Mouse (Mus musculus) common myeloid progenitor, adult 5-6 weeks (primary cell): ENCODE measurements at regions not wholly inside any gene's neighbourhood (a gene's known extent, or its start where the extent isn't known, plus 50 kb on each side); places are given as distances from the start of the nearest gene placed in this dataset.

ENCODE experiments used
- ATAC-seq: replicated peaks from 2 replicates; pipeline ENCODE4 v1.8.0; 2016; ENCODE audit warnings: low read depth, mild to moderate bottlenecking, moderate TSS enrichment, inconsistent platforms; ENCODE audit not compliant: poor library complexity, severe bottlenecking

DNA sequence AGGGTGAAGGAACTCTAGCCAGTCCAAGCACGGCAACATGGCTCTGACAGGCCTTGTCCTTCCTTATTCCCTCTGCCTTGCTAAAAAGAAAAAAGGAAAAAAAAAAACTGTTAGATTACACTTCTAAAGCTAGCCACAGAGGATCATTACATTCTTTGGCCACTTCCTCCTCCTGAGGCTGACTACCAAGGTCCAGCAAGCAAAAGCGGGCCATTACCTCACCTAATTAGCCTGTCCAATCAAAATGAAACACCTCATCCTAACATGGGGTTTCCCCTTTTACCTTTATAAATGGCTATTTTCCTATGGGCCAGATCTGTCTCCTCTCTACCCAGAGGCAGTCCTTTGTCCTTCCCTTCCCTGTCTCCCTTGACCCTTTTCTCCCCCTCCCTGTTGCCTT, 102.2 kb downstream of the Pih1h3b start:
- no peak for ATAC-seq

DNA sequence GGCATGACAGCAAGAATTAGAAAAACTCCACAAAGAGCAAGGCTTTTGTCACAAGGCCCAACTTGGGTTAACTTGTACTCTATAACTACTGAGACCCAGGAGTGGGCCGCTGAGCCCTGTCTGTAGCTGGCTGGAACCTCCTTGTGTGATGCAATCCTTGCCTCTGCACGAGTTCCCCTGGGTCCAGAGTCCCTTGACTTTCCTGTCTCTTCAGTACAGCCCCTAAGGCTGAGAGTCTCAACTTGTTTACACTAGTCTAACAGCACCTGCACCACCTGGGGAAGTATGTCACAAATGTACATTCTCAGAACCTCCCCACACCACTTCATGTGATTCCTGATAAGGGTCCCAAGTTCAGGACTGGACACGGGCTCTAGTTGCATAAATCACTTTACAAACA, 103.3 kb downstream of the Pih1h3b start:
- no peak for ATAC-seq

DNA sequence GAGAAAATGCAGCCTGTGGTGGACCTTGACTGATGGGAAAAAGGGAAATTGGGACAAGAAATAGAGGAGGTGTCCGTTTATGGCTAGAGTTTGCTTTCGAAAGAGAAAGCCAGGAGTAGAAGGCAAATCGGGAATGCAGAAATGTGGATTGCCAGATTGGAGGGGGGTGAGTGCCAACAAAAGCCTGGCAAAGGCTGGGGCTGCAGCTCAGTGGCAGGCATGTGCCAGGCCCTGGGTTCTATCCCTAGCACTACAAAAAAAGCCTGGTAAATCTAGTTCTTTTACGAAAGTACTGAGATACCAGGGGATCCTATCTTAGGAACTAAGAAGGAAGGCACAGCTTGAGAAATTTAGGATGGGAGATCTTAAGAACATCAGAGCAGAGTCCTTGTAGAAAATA, 117.2 kb downstream of the Pih1h3b start:
- no peak for ATAC-seq

DNA sequence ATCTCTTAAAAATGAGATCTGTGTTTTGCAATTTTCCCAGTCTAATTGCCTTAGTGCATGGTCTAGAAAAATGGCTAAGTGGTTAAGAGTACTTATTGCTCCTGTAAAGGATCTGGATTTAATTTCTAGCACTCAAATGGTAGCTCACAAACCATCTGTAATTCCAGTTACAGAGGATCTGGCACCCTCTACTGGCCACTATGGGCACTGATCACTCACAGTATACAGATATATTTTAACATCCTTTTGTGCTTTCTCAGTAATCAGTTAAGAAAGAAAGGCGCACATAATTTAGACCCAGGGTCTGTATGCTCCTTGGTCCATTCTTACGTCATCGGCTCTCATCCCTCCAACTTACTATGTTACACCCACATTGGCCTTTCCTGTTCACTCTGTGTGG, 120.3 kb downstream of the Pih1h3b start:
- ATAC-seq = no peak

DNA sequence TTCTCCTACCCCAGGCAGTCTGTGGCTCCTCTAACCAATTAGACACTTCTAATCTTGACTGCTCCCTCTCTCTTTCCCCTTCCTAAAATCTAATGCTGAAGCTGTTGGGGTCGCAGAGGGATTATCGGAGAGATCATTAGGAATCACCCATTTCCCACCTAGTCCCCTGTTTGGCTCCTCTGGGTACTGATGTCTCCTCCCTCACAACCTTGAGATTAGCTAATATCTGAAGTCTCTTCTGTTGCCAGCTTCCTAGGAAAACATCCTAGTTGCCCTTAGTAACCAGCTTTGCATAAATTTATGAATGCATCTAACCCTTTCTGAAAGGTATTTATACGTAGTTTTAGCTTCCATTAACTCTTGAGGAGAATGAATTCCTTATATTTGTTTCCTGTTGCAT, 138.4 kb upstream of the Frmpd3 start:
- ATAC-seq = no peak

DNA sequence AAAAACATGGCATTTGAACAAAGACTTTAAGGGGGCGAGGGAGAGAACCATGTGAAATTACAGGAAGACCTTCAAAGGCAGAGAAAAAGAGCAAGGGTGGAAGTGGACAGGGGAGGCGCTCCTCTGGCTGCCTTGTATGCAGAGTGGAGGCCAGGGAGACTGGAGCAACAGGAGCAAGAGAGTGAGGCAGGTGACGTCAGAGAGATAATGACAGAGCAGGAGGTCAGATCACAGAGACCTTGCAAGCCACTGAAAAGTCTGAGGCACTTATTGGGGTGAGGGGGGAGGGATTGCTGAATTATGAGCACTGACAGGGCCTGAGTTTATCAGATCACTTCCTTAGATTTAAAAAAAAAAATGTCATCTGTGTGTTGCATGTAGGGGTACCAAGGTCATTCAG, 133.3 kb upstream of the Frmpd3 start:
- ATAC-seq = no peak

DNA sequence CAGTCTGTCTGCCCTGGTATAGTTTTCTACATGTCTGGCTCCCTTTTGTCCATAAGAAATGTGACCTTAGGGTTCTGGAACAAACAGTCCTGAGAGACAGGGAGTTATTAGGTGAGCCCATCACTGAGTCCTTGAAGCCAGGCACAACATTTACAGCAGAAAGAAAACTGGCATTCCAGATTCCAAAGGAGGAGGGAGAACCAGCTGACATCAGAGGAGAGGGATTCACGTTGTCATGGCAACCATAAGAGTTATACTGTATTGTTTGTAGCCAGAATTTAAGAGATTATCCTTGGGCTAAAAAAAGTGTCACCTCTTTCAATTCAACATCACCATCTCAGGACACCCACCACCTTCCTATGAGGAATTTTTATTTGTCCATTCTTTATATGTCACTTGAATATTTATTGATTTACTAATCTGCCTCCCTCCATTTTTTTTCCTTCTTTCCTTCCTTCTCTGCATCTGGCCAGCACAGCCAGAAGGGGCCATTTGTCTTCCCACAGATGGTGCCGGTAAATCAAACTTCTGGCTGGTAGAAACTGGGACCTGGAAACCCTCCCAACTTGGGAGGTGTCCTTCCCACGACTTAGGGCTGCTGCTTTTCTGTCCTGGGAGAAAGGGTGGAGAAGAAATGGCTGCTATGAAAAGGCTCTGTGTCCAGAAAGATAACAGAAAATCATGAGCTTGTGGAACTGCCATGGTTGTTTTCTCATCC, 129.3 kb upstream of the Frmpd3 start:
- no peak for ATAC-seq

DNA sequence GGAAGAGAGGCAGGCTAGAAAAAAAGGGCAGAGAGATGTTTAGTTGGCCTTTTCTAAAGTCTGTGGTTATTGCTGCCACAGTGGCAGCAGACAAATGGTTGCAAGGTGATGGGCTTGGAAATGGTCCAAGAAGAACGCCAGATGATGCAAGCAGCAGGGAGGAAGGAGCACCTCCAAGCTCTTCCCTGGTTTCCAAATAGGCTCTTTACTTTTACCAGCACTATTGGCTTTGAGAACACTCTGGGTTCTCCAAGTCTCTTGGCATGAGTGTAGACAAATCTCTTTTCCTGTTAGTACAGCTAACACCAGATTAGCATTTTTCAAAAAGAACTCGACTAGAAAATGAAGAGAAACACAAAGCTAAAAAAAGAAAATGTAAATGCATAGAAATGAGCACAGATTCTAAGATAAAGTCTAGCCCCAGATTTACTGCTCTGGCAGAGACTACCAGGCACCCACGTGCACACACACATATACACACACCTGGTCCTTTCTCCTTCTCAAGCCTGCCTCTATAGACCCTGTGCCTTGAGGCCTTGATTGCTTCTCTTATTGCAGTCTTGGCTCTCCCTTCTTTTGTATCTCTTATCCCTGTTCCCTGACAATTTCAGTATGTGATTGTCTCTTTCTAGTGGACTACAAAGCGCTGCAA, 127.7 kb upstream of the Frmpd3 start:
- ATAC-seq = no peak

DNA sequence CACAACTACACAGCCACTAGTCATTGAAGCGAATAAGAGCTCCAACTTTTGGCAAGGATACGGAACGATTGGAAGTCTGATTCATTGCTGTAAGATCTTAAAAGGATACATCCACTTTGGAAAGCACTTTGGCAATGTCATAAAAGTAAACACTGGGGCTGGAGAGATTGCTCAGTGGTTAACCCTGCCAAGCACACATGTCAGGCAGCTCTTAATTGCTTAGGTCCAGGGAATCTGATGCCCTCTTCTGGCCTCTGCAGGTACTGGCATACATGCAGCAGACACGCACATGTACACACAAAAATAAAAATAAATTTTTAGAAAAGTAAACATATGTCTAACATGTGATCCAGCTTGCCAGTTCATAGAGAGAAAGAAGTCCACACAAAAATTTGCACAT, 86.3 kb upstream of the Frmpd3 start:
- ATAC-seq = no peak

DNA sequence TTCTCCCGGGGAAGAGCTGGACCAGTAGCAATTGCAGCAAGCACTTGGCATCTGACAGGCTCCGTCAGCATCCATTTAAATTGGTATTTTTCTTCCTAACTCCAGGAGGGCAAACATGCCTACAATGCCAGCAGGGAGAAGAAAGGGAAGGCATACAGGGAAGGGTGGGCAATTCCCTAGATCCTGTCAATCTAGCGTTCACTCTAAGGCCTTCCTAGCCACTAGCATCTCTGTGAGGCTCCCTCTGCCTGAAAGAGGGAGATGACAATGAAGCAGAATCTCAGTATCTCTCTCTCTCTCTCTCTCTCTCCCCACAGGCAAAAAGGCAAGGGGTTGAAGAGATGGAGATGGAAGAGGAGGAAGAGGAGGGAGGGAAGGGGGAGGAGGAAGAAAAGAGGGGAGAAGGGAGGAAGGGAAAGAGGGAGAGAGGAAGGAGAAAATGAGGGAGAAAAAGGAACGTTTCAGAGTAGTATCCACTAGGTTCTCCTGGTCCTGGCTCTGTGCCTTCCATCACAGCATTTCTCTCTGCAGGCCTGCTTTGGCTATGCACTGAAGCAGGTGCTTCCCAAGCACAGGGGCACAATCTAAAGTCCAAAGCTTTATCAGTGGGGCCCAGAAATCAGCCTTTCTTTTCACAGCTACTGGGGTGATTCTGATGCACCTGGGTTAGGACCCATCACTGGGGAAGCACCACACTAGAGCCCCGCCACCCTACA, 72.2 kb upstream of the Frmpd3 start:
- ATAC-seq = no peak

DNA sequence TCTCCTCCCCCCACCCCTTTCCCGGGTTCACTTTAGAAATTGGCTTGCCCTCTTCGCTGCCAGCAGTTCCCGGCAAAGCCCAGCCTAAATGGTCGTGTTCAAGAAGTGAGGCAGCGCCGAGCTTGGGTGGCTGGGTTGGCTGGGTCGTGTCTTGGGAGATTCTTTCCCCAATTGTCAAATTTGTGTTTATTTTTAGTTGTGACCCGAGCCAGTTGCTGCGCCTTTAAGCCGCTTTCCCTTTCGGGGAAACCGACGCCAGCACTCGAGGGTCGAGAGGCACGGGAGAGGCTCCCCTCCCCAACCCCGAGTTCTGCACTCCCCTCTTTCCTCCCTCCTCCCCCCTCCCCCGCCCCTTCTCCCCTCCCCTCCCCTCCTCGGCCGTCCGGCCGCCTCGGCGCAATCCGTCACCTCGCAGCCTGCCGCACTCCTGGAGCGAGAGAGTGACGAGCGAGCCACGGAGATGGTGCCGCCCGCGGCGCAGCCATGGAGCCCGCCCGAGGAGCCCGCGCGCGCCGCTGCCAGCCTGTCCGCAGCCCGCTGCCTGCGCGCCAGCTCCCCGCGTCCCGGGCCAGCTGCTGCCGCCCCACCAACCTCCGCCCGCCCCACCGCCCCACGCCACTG, 64.6 kb upstream of the Frmpd3 start:
- no peak for ATAC-seq

DNA sequence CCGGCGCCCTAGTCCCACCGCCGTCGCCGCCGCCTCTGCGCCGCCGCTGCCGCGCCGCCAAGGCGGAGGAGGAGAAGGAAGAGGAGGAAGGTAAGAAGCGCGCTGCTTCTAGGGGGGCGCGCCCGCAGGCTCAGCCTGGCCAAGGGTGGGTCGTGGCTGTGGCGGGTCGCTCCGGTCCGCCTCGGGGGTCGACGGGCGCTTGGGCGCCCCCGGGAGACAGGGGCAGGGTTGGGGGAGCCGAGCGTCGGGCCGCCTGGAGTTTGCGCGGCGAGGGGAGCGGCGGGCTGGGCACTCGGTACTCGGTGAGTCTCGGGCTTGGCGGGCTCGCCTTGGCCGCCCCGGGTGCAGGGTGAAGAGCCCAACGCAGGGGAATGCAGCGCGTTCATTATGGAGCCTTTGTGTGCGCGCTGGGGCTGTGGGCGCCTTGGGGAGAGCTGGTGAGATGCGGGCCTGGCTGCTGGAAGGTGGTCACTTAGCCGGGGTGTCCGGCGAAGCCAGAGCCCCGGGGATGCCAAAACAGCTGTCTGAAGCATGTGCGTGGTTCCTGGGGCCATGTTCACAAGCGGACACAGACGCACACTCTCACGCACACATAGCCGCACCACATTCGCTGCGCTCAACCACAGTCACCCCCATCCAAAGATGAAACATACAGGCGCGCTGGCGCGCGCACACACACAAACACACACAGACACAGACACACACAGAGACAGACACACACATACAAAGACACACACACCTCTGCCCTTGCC, 63.9 kb upstream of the Frmpd3 start:
- no peak for ATAC-seq

DNA sequence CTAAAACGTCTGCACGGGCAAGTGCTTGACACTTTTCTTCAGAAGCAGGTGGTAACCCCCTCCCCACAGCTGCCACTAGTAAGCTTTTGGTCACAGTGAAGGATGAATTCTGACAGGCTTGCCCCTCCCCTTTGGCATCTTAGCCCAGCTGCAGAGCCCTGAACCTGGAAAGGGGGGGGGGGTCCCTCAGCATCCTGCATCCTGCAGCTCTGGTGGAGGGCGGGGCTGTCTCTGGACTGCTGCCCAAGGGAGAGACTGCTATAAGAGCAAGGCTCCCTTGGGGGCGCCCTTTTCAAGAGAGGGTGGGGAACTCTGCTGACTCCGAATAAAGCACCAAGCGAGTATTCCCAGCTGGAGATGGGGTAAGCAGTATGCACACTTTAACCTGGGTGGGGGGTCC, 62.8 kb upstream of the Frmpd3 start:
- no peak for ATAC-seq

DNA sequence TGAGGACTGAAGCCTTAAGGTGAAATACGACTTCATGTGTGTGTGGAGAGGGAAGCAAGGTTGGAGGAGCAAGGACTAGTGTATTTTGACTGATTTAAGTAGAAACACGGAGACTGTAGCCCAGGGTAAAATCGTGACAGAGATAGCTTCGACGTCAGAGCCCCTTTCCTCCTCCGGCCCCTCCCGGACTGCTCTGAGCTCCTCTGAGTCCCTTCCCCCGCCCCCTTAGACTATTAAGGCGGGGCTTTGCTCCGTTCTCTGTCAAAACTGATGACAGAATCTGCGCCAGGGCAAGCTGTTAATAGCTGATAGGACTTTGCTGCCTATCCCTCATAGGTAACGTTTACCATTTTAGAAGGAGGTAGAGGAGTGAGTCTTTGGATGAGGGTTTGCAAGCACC, 62.0 kb upstream of the Frmpd3 start:
- peak; percentile 86 for ATAC-seq
